Mouse (Mus musculus) embryo, embryonic 10 days (tissue): ENCODE measurements around the gene Ephb4.

Experiments
- DNase-seq: peaks from one replicate; pipeline ENCODE4 v3.0.0-alpha.2; 2015; ENCODE audit warnings: low spot score

Ephb4 gene

DNA sequence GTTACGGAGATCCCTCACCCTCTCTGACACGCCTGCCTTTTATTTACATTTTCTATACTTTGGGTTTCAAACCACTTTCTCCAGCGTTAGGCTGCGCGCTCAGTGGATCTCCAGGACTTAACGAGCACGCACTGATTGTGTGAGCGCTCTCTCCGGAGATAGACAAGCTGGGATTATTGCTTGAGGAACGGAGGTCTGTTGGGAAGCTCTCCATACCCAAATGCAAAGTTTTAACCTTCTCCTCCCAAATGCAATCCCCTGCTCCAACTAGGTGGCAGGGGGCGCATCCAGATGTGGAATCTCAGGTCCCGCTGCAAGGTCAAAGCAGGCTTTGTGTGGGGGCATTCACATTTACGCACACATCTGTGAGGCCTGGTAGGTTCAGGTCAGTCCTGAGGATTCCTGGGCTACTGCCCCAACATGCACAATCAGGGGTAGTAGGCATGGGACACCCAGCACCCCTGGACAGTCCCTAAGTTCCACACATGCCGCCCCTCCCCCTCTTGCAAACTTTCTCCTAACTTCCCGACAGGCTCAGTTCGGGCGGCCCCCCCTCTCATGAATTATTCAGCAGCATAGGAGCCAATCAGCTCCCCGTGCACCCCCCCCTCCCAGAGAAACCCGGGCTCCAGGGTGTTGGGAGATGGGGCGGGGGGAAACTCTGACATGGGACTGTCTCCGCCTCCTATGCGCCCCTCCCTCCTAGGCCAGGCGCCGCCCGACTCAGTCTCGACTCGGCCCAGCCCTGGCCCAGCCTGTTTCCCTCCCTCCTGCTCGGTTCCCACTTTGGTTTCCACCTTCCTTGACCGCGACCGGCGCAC lies at the start of gene Ephb4:
Gene Ephb4, plus strand, starts transcription at position 726 of the 821 bp plus-strand sequence.
- DNase-seq: peak; percentile 95

GRCm38 (mm10) chr5:137301253-137301652 lies 48.7 kb upstream of the Ephb4 start:
- DNase-seq: no peak

DNA sequence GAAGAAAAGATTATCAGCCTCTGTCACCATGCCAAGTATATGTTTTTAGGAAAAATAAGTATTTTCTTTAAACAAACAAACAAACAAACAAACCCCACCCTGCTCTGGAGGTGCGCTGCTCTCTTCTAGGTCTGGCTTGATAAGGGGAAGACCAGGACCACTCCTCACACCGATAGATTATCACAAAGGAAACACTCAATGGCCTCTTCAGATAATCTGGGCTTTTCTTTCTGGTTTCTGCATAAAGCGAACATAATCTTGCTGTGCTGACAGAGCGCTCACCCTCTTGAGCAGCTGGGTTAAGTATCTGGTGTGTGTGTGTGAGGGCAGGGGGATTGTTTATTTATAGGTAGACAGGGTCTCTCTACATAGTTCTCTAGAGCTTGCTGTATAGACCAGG lies 46.3 kb upstream of the Ephb4 start:
- no peak for DNase-seq

- no peak for DNase-seq
Measured at GRCm38 (mm10) chr5:137304165-137304564, 45.7 kb upstream of the Ephb4 start.

GRCm38 (mm10) chr5:137304816-137305215 lies 45.1 kb upstream of the Ephb4 start:
- no peak for DNase-seq

GRCm38 (mm10) chr5:137305822-137306221 lies 44.1 kb upstream of the Ephb4 start:
- DNase-seq: no peak

DNA sequence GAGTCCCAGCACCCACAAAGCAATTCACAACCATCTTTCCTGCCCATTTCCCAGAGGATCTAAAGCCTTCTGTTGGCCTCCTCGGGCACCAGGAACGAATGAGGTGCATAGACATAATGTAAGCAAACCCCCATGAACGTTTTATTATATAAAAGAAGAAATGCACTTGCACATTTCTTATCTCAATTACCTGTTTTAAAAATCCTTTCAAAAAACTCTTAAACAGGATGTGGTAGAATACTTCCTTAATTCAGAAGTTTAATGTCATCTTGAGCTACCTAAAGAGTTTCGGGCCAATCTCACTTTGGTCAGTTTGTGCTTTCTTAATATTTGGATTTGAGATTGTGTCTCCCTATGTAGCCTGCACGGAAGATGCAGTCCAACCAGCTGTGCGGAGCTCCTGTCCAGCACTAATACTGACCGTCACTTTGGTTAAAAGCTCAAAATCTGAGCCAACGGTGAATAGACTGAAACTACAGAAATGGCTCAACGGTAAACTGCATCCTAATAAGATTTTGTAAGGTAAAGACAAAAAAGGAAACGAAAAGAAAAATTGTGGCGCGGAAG lies 43.4 kb upstream of the Ephb4 start:
- no peak for DNase-seq

GRCm38 (mm10) chr5:137307071-137307912 lies 42.6 kb upstream of the Ephb4 start, which contains the start of gene Srrt:
TSS of gene Srrt (minus strand) at chr5:137307674.
- peak; percentile 96 for DNase-seq

DNA sequence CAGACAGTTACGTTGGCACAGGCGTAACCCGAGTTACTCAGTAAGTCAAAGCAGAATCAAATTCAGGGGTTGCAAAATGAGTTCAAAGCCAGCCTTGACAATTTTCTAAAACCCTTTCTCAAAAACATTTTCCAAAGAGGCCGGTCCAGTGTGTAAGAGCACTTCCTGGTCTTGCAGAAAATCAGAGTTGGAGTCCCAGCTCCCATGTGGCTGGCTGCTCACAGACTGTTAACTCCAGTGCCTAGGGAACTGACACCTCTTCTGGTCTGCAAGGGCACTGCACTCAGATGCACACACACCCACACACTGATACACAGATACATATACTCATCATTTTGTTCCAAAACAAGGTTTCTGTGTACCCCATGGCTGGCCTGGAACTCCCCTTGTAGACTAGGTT lies 41.6 kb upstream of the Ephb4 start:
- DNase-seq: no peak

DNA sequence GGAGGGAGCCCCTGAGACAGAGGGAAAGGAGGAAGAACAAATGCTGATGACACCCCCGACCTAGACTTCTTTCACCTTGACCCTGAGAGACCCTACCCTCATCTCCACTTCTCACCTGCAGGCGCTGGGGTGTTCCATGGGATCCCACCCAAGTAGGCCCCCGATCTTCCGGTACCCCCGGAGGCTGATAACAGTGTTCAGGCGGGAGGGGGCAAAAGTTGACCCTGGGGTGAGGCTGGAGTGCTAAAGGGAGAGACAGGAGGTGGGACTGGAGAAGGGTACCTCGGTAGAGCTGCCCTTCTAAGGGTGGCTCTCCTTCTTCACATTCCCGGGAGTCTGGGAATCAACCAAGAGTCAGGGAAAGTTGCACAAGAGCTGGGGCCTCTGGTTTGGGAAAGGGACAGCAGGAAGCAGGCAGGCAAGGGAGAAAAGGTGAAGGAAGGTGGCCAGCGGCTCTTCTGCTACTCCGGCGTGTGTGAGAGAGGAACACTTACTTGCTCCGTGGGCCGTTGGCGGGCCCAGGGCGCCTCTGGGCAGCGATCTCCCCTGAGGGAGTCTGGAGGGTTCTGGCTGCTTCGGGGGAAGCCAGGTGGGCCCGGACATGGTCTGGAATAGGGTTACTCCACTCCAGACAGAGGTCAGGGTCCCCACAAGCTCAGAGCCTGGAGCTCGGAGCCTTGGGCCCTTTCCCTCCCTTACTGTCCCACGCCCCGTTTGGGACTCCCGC lies 36.3 kb upstream of the Ephb4 start:
- no peak for DNase-seq

DNA sequence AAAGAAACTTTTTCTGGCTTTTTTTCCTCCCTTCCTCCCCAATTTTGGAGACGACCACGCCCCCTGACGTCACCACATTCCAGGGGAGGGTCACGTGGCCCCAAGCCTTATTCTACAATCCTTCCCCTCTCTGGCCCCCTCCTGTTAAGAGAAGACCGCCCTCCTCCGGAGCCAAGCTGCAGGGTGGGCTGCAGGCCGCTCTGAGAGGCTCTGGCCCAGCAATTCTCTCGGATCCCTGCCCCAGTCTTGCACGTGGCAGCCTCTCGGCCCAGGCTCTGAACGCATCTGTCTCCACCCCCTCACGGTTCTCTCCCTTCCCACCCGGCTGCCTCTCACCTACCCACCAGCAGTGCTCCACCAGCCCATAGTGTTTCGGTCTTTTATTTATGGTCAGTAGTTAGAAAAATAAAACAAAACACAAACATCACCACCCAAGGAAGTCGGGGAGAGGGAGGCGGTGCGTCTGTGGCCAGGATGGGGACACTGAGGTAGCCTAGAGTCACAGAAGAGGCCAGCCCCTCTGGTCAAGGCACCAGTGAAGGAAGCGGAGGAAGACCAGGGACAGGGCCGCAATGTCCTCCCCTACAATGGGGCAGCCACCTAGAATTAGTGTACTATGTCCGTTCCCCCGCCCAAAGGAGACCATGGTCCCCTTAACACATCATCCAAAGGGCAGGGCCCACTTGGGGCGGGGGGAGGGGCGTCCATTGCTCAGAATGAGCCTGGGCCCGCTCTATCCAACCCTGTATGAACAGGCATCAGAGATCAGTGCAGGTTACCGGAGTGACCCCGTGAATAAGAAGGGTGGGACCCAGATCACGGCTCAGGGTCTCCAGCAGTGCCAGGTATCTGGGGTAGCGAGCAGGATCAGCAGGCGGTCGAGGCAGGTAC lies 35.5 kb upstream of the Ephb4 start, which contains the start of gene Trip6:
Gene Trip6, minus strand, starts transcription at position 212 of the 891 bp plus-strand sequence.
- DNase-seq: peak; percentile 97

DNA sequence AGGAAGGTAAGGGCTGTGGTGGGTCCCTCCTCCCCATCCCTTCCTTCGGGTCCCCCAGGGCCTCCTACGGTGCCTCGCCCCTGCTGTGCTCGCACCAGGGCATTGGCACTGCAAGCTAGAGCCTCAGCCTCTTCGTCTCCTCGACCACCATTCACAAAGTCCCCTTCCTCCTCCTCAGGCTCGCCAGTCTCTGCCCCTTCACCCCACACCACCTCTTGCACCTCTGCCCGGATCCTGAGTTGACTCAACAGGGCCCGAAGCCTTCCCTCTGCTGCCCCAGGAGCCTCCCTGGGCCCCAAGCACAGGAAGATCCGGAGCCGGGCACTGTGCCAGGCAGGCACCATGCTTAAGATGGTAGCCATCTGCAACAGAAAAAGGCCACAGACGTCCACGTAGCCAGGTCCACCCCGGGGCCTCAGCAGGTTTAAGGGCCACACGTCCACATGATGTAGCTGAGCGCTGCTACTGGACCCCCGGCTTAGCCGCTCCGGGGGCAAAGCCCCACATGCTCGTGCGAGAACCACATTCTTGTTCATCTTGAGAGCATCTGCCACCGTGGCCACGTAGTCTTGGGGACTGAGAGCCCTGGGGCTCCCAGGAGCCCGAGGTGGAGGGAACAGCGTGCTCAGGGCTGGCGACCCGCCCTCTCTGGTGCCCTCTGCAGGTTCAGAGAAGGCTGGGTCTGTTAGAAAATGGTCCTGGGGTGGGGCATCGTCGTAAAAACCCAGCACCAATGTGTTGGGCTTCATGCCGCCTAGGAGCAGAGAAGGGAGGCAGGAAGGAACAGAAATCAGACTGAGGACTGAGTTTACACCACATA lies 34.6 kb upstream of the Ephb4 start:
- peak; percentile 70 for DNase-seq

GRCm38 (mm10) chr5:137317361-137317760 lies 32.5 kb upstream of the Ephb4 start:
- no peak for DNase-seq

DNA sequence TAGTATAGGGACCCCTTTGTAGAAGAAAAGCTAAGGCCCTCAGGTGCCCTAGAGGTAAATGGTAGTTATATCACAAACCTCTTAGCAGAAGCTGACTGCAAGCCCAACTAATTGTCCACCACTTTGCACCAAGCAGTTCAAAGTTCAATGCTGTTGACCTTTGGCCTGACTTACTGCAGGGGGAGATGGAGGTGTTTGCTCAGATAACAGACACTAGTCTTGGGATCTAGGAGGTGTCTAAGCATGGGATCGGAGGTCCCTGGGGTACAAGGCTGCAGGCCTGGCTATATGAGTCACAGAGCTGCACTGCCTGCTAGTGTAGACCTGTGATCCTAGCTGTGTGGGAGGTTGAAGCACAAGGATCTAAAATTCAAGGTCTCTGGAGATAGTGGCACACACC lies 31.3 kb upstream of the Ephb4 start:
- DNase-seq: no peak

DNA sequence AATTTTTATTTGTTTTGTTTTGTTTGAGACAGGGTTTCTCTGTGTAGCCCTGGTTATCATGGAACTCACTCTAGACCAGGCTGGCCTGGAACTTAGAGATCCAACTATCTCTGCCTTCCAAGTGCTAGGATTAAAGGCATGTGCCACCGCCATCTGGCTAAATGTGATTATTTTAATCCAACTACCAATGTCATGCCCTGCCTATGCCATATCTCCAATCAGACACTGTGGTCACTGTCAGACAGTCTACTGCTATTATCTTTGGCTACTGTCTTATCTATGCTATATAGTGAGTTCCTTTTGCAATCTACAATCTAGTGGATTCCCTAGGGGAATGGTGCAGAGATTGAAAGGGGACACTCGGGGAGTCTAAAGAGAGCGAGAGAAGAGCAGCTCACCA lies 28.9 kb upstream of the Ephb4 start:
- no peak for DNase-seq

DNA sequence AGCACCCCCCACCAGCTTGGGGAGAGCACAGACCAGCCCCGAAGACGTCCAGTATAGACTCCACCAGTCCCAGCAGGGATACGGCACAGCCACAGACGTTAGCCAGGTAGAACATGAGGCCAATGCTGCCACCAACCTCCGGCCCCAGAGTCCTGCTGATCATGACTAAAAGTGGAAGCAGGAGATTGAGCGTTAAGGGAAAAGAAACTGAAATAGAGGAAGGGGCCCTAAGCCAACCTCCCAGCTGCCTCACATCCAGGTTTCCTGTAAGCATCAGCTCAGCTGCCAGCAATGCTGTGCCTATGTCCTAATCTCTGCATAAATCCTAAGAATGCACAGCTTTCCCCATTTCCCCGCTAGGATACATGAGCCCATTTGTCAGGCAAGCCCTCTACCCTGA lies 19.0 kb upstream of the Ephb4 start:
- DNase-seq: no peak

DNA sequence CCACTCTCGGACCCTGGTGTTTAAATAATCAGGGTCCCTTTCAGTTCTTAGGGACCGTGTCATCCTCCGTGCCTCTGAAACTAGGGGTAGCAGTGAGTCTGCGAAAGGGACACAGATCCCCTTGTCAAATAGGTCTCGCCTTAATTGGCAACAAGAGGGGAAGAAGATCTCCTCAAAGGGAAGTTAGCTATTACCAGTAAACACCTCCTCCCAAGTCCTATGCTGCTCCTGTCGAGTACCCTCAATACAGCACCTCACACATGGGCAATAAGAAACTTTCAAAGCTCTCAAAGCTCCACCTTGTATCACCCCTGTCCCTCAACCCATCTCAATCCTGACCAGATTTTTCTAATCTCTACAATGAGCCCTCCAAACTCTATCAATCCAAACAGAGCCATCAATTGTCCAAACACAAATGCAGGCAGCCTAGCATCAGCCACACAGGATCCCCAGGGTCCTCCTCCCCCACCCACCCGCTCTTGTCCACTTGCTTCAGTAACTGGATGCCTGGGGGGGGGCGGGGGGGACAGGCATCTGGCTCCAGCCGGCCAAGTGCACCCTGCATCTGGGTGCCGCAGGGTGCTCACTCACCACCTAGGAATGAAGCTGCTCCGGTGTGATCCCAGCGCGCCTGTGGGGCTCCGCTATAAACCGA lies 16.9 kb upstream of the Ephb4 start:
- DNase-seq: no peak

GRCm38 (mm10) chr5:137333512-137334174 lies 16.3 kb upstream of the Ephb4 start, which contains the start of gene Slc12a9:
TSS of gene Slc12a9 (minus strand) at chr5:137333597.
- peak; percentile 99 for DNase-seq

GRCm38 (mm10) chr5:137334317-137334716 lies 15.6 kb upstream of the Ephb4 start:
- DNase-seq: no peak
